16 mouse cellular contexts compared by ENCODE assay signal in the genomic region with DNA sequence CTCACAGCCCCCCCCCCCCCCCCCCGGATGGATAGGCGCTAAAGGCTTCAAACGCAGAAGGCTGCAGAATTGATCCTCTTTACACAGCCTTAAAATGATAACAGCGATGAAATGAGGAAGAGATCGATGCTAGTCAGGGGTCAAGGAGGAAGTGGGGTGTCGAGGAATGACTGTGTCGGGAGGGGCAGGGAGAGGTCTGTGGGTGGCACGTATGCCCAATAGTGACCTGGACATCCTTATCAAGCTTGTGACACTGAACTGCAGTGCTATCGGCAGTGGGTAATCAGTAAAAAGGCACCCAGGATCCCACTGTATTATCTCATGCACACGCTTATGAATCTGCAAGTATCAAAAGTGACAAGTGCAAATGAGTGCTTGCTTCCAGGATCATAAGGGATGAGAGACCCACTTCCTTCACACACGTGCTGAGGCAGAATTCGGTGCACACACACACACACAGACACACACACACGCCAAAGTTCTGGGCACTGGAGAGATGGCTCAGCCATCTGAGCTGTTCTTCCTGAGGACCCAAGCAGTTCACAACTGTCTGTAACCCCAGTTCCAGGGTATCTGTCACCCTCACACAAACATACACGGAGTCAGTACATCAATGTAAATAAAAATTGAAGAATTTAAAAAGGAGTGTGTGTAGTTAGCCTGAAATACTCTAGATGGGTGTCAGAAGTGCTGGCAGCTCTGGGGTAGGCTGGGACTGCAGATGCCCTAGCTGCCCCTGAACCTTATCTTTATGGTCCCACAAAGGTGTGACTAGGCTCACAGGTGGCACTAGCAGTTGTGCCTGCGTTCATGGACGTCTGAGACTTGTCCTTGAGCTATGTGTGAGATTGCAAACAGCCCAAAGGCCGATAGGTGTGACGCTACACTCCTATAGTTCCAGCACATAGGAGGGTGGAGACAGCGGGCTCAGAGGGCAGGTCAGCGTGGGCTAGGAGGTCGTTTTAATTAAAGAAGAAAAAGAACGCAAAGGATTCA. TPM values are rescaled to one million over a fixed set of nuclear protein-coding genes. Genes with fewer than 3 reads are reported as not detected.
DNase-seq lines count a peak whose midpoint lies in the region; ATAC-seq and TF ChIP-seq lines count a peak whose summit lies in the region.
"Had no signal": no experiment of that assay in that cellular context is flagged by ENCODE, and none has a peak within 500 bp of the region (broad histone marks: within the 10 kb centered on the region; RNA-seq: fewer than 3 reads in every experiment).

No protein-coding gene starts in this region.

- H3K9ac ChIP-seq in liver, embryonic 11.5 days (ENCODE audit: low read depth, low read length): no peak overlapping the region
- H3K9ac ChIP-seq in intestine, embryonic 15.5 days: no peak overlapping the region
- H3K9ac ChIP-seq in liver, postnatal 0 days (replicated peaks): no peak overlapping the region
- no peak overlapping the region for H3K9ac ChIP-seq in stomach, embryonic 15.5 days
- H3K9ac ChIP-seq in forebrain, embryonic 13.5 days: no peak overlapping the region
- H3K9ac ChIP-seq: lung, embryonic 14.5 days; neural tube, embryonic 15.5 days had no signal

- peaks cover 3% of the 10 kb centered on the region for H3K4me1 ChIP-seq in liver, embryonic 11.5 days (replicated peaks; ENCODE audit: control insufficient read depth, insufficient read depth, low read length)
- H3K4me1 ChIP-seq in intestine, embryonic 15.5 days (replicated peaks): peaks cover 22% of the 10 kb centered on the region; the same call in 1 of the 2 replicates
- peaks cover 29% of the 10 kb centered on the region for H3K4me1 ChIP-seq in liver, postnatal 0 days (ENCODE audit: insufficient read depth)
- peaks cover 19% of the 10 kb centered on the region for H3K4me1 ChIP-seq in stomach, embryonic 15.5 days
- H3K4me1 ChIP-seq in forebrain, embryonic 13.5 days: no peaks in the 10 kb centered on the region; the same call in 1 of the 2 replicates
- H3K4me1 ChIP-seq: neural tube, embryonic 15.5 days had no signal

- H3K4me2 ChIP-seq in liver, embryonic 11.5 days: peak overlapping the region; percentile 23; the same call in 1 of the 2 replicates
- peak overlapping the region; percentile 14; the same call in 1 of the 2 replicates for H3K4me2 ChIP-seq in intestine, embryonic 15.5 days (replicated peaks)
- peak overlapping the region; percentile 36; the same call in 1 of the 2 replicates for H3K4me2 ChIP-seq in liver, postnatal 0 days (ENCODE audit: low read depth, low read length)
- H3K4me2 ChIP-seq in stomach, embryonic 15.5 days: no peak overlapping the region
- no peak overlapping the region for H3K4me2 ChIP-seq in forebrain, embryonic 13.5 days
- H3K4me2 ChIP-seq: lung, embryonic 14.5 days; neural tube, embryonic 15.5 days had no signal

- no peak overlapping the region for H3K4me3 ChIP-seq in liver, embryonic 11.5 days (ENCODE audit: low read depth, low read length)
- no peak overlapping the region for H3K4me3 ChIP-seq in intestine, embryonic 15.5 days (replicated peaks)
- H3K4me3 ChIP-seq in liver, postnatal 0 days (ENCODE audit: low read depth, low read length): no peak overlapping the region
- H3K4me3 ChIP-seq in stomach, embryonic 15.5 days (replicated peaks): no peak overlapping the region
- no peak overlapping the region for H3K4me3 ChIP-seq in forebrain, embryonic 13.5 days
- H3K4me3 ChIP-seq: gastrocnemius, adult 2 months; neural tube, embryonic 15.5 days had no signal

- no peak for TF ChIP-seq EP300 in liver, postnatal 0 days (IDR thresholded peaks at IDR 0.05; ENCODE audit: low read depth)

- H3K9me3 ChIP-seq in liver, embryonic 11.5 days (ENCODE audit: control insufficient read depth, low read length): no peaks in the 10 kb centered on the region
- no peaks in the 10 kb centered on the region for H3K9me3 ChIP-seq in intestine, embryonic 15.5 days
- no peaks in the 10 kb centered on the region for H3K9me3 ChIP-seq in liver, postnatal 0 days (ENCODE audit: low read length)
- no peaks in the 10 kb centered on the region for H3K9me3 ChIP-seq in stomach, embryonic 15.5 days
- H3K9me3 ChIP-seq in forebrain, embryonic 13.5 days (replicated peaks): no peaks in the 10 kb centered on the region
- H3K9me3 ChIP-seq: neural tube, embryonic 15.5 days had no signal

- H3K36me3 ChIP-seq in liver, embryonic 11.5 days (ENCODE audit: control insufficient read depth, insufficient read depth, low read length): no peaks in the 10 kb centered on the region
- no peaks in the 10 kb centered on the region for H3K36me3 ChIP-seq in intestine, embryonic 15.5 days
- no peaks in the 10 kb centered on the region for H3K36me3 ChIP-seq in liver, postnatal 0 days (replicated peaks; ENCODE audit: insufficient read depth, low read length)
- H3K36me3 ChIP-seq in stomach, embryonic 15.5 days: no peaks in the 10 kb centered on the region
- no peaks in the 10 kb centered on the region for H3K36me3 ChIP-seq in forebrain, embryonic 13.5 days (ENCODE audit: poor library complexity, severe bottlenecking)
- H3K36me3 ChIP-seq: neural tube, embryonic 15.5 days had no signal

- H3K27ac ChIP-seq in liver, embryonic 11.5 days (ENCODE audit: low read depth, low read length): no peak overlapping the region
- H3K27ac ChIP-seq in intestine, embryonic 15.5 days: peak overlapping the region; percentile 70
- peak overlapping the region; percentile 34; the same call in 1 of the 2 replicates for H3K27ac ChIP-seq in liver, postnatal 0 days (ENCODE audit: low read depth)
- 0 out of 2 replicates have a peak overlapping the region, but pooled peaks have one; percentile 9 for H3K27ac ChIP-seq in stomach, embryonic 15.5 days
- H3K27ac ChIP-seq in forebrain, embryonic 13.5 days: no peak overlapping the region
- H3K27ac ChIP-seq: gastrocnemius, adult 2 months; kidney, postnatal 0 days; neural tube, embryonic 15.5 days had no signal

- TF ChIP-seq CTCF in liver, postnatal 0 days (IDR thresholded peaks at IDR 0.05; ENCODE audit: low read depth): no peak

- ATAC-seq in liver, embryonic 11.5 days (replicated peaks; ENCODE audit: low FRiP score): no peak
- ATAC-seq in intestine, embryonic 15.5 days: peak; percentile 79
- ATAC-seq in liver, postnatal 0 days: no peak
- 0 out of 2 replicates have a peak, but pooled peaks have one; percentile 30 for ATAC-seq in stomach, embryonic 15.5 days (ENCODE audit: insufficient read depth, low FRiP score, low read depth)
- no peak for ATAC-seq in forebrain, embryonic 13.5 days
- ATAC-seq: forebrain, embryonic 16.5 days had no signal

- no peak for DNase-seq in liver, embryonic 11.5 days (ENCODE audit: low spot score)
- DNase-seq in liver: no peak
- no peak for DNase-seq in liver, postnatal 0 days
- no peak for DNase-seq in thymus, postnatal 14 days
- DNase-seq in urinary bladder, postnatal 36 days (ENCODE audit: low spot score in 2 of 2): no peak
- DNase-seq: adrenal gland, postnatal 14 days; gastrocnemius, adult 2 months; heart, postnatal 14 days; lung, embryonic 14.5 days; right cerebral cortex, postnatal 4 days had no signal

- no peaks in the 10 kb centered on the region for H3K27me3 ChIP-seq in liver, embryonic 11.5 days (replicated peaks; ENCODE audit: control insufficient read depth, insufficient read depth, low read length)
- H3K27me3 ChIP-seq in intestine, embryonic 15.5 days (replicated peaks): no peaks in the 10 kb centered on the region
- H3K27me3 ChIP-seq in liver, postnatal 0 days (ENCODE audit: insufficient read depth, low read length): no peaks in the 10 kb centered on the region
- H3K27me3 ChIP-seq in stomach, embryonic 15.5 days (replicated peaks): no peaks in the 10 kb centered on the region
- H3K27me3 ChIP-seq in forebrain, embryonic 13.5 days: no peaks in the 10 kb centered on the region
- H3K27me3 ChIP-seq: neural tube, embryonic 15.5 days had no signal

- WGBS in liver, embryonic 11.5 days: 44% methylated on average over 22 of the region's 22 CpGs
- 49% methylated on average over 22 of the region's 22 CpGs for WGBS in intestine, embryonic 15.5 days
- WGBS in liver, postnatal 0 days (ENCODE audit: insufficient replicate concordance): 39% methylated on average over 22 of the region's 22 CpGs
- 57% methylated on average over 22 of the region's 22 CpGs for WGBS in stomach, embryonic 15.5 days
- WGBS in forebrain, embryonic 13.5 days: 82% methylated on average over 22 of the region's 22 CpGs

RNA-seq across cellular contexts. Expression of a gene that starts 23.0 kb away (rescaled TPM):
- polyA plus RNA-seq in liver, embryonic 11.5 days (2014; fragmentation: Nextera tagmentation; extraction: Ambion mirVana): 13.9 and 15.6 TPM in 2 replicates
- 11.4 and 12.6 TPM in 2 replicates for polyA plus RNA-seq in intestine, embryonic 15.5 days (2015; fragmentation: Nextera tagmentation; extraction: Ambion mirVana)
- polyA plus RNA-seq in liver, postnatal 0 days (2015; fragmentation: Nextera tagmentation; extraction: Ambion mirVana): 14.1 and 16.2 TPM in 2 replicates
- polyA plus RNA-seq in stomach, embryonic 15.5 days (2015; fragmentation: Nextera tagmentation; extraction: Ambion mirVana): 5.2 and 5.3 TPM in 2 replicates
- 0.30 and 0.43 TPM in 2 replicates for polyA plus RNA-seq in forebrain, embryonic 13.5 days (2015; fragmentation: Nextera tagmentation; extraction: Ambion mirVana)

RNA-seq across cellular contexts. Expression of a gene that starts 43.0 kb away (rescaled TPM):
- polyA plus RNA-seq in liver, embryonic 11.5 days (2014; fragmentation: Nextera tagmentation; extraction: Ambion mirVana): 4.8 and 5.7 TPM in 2 replicates
- polyA plus RNA-seq in intestine, embryonic 15.5 days (2015; fragmentation: Nextera tagmentation; extraction: Ambion mirVana): 66.0 and 68.3 TPM in 2 replicates
- polyA plus RNA-seq in liver, postnatal 0 days (2015; fragmentation: Nextera tagmentation; extraction: Ambion mirVana): 1.7 and 2.2 TPM in 2 replicates
- polyA plus RNA-seq in stomach, embryonic 15.5 days (2015; fragmentation: Nextera tagmentation; extraction: Ambion mirVana): 20.4 and 29.1 TPM in 2 replicates
- polyA plus RNA-seq in forebrain, embryonic 13.5 days (2015; fragmentation: Nextera tagmentation; extraction: Ambion mirVana): 1.8 TPM in 2 replicates

Comparison
In these comparisons a context has a peak if more than half of its experiments do, and no peak if none do; other contexts are left out.
1. H3K27ac ChIP-seq: peak in intestine, embryonic 15.5 days (single experiment), liver, postnatal 0 days (single experiment) and stomach, embryonic 15.5 days (single experiment); none in liver, embryonic 11.5 days (single experiment) and forebrain, embryonic 13.5 days (single experiment).
2. ATAC-seq: peak in intestine, embryonic 15.5 days (single experiment) and stomach, embryonic 15.5 days (single experiment); none in liver, embryonic 11.5 days (single experiment), liver, postnatal 0 days (single experiment) and forebrain, embryonic 13.5 days (single experiment).
3. H3K4me2 ChIP-seq: peak in liver, embryonic 11.5 days (single experiment), intestine, embryonic 15.5 days (single experiment) and liver, postnatal 0 days (single experiment); none in stomach, embryonic 15.5 days (single experiment) and forebrain, embryonic 13.5 days (single experiment).